Mouse (Mus musculus) inflammation-experienced regulatory T-cells (primary cell): ENCODE results near the gene 4930535I16Rik. TPM values are rescaled to one million over a fixed set of nuclear protein-coding genes. Genes with fewer than 3 reads are reported as not detected.

ENCODE experiments used
- polyA plus RNA-seq, 2 experiments: library from polyadenylated mRNA; unstranded; fragments of 100-300 nt; shearing (Covaris generic); gene quantifications; one replicate each; pipeline ENCODE4 v1.2.1; 2017

4930535I16Rik gene
- polyA plus RNA-seq: under 1 TPM in 1 of 2 experiments, not detected in 1; 0.59 TPM

DNA sequence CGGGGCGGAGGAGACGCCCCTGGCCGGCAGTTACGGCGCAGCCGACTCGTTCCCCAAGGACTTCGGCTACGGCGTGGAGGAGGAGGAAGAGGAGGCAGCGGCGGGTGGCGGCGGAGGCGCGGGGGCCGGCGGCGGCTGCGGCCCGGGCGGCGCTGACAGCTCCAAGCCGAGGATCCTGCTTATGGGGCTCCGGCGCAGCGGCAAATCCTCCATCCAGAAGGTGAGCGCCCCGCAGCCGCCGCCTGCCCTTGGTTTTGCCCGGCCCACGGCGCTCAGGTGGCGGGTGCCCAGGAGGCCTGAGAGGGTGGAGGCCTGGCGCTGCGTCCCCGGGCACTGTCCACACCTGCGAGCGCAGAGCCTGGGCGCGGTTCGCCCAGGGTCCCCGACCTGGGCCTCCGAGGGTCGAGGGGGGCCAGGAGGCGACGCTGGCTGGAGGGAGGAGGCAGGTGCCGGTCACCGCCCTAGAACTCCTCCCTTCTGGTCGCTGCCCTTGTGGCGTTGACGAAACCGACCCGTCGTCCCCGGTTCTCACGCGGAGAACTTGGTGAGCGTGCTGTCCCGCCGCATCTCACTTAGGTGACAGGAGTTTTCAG is at the start of gene 4930535I16Rik:
Gene 4930535I16Rik, minus strand, starts transcription at position 475 of the 593 bp plus-strand sequence.

DNA sequence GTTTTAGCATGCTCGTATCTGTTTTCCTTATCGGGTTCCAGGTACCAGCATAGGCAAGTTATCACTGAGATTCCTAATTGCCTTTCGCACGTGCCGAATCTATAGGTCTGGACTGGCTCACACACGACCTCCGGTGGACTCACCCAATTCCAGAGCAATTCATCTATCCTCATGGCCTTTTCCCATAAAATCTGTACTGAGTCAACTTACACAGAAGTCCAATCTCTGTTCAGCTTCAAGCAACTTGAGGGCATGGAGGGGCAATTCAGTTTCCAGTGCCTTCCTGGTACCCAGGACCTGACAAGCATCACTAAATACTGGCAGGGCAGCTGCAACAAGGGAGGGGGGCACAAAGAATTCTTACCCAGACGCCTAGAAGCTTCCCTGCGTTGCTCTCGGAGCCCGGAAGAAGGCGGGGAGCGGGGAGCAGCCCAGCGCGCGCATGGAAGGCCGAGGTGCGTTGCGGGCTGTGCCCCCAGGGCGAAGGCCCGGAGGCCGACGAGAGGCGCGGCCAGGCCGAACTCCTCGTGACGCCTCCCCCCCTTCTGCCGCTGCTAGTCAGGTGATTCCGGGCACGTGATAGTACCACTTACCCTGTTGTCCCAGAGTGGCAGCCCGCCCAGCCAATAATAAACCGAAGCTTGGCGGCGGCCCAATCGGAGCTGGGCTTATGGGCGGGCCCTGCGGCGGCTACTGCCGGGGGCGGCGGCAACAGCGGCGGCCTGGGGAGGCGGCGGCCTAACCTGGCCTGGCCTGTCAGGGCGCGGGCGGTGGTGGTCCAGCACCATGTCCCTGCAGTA is 874 bp downstream of the 4930535I16Rik start, which contains the start of gene Rragc:
Gene Rragc, plus strand, starts transcription at position 699 of the 800 bp plus-strand sequence.

DNA sequence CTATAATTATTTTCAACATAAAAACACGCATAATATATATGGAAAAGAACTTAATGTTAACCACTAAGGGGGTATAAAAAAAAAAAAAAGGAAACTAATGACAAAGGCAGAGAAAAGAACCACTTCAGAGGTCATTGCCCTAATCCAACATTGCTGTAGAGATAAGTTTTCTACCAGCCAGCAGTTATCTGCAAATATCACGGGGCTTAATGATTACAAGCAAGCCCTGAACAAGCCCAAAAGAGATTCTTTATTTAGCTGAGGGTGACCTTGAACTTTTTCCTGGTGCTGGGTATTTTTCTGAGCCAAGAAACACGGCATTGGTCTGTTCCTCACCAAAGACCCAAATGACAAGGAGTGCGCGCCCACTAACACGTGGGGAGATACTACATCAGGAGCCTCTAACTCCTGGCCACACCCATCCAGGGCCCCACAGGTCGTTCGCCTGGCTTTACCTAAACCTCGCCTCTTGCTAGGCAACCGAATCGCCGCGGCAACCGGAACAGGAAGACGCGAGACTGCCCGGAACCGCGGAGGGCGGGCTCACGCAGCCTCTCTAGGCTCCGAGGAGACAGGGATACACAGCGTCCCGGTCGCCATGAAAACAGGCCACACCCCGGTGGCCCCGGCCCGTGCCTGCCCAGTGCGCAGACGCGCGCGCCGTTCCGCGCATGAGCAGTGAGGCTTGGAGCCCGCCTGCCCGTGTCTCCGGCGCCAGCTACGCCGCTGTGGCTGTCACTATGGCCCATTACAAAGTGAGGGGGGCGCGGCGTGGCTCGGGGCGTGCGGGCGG is 13.3 kb downstream of the 4930535I16Rik start, which contains the start of gene Mycbp:
Gene Mycbp, plus strand, starts transcription at position 500 of the 793 bp plus-strand sequence.

Other genes starting within 250 kb of the 4930535I16Rik start
- 100 to 1,000 TPM; 101 to 103 TPM for gene Macf1, start 233.7 kb downstream of the 4930535I16Rik start, polyA plus RNA-seq
- gene Ndufs5, start 199.8 kb downstream of the 4930535I16Rik start, polyA plus RNA-seq: 100 to 1,000 TPM; 114 to 124 TPM
- 100 to 1,000 TPM in 1 of 2 experiments, 10 to 100 TPM in 1; 88.4 to 107 TPM for gene Akirin1, start 167.7 kb downstream of the 4930535I16Rik start, polyA plus RNA-seq
- 1 to 10 TPM in 1 of 2 experiments, under 1 TPM in 1; 0.92 to 4.0 TPM for gene Rhbdl2, start 130.1 kb downstream of the 4930535I16Rik start, polyA plus RNA-seq
- gene 4933427I04Rik, start 58.3 kb downstream of the 4930535I16Rik start, polyA plus RNA-seq: under 1 TPM in 1 of 2 experiments, not detected in 1; 0.64 TPM
- 10 to 100 TPM; 10.1 to 22.4 TPM for gene Mycbp, start 13.2 kb downstream of the 4930535I16Rik start, polyA plus RNA-seq
- 10 to 100 TPM; 74.8 to 83.7 TPM for gene Rragc, start 576 bp downstream of the 4930535I16Rik start, polyA plus RNA-seq